Mouse (Mus musculus): ENCODE measurements around the gene Ttll1.
"Not testable (repeated sequence)": the region's sequence is repeated elsewhere in the genome, so short reads cannot be mapped to it uniquely, and the experiment has no call there.

Gene Ttll1

GRCm38 (mm10) chr15:83483482-83483881 lies 27.2 kb downstream of the Ttll1 start:
- DNase-seq (ENCODE audit: low spot score in 2 of 2) = no peak

GRCm38 (mm10) chr15:83482645-83483224 lies 28.0 kb downstream of the Ttll1 start:
- DNase-seq (ENCODE audit: low spot score in 2 of 2) = no peak

- DNase-seq (ENCODE audit: low spot score in 2 of 2) = no peak
These were observed 29.4 kb downstream of the Ttll1 start for GRCm38 (mm10) chr15:83481236-83481780.

GRCm38 (mm10) chr15:83479818-83480217 lies 30.9 kb downstream of the Ttll1 start:
- no peak for DNase-seq (ENCODE audit: low spot score in 2 of 2)

- no peak for DNase-seq (ENCODE audit: low spot score in 2 of 2)
These were observed 32.6 kb downstream of the Ttll1 start for GRCm38 (mm10) chr15:83478096-83478495.

- no peak for DNase-seq (ENCODE audit: low spot score in 2 of 2)
These were observed 34.0 kb downstream of the Ttll1 start for GRCm38 (mm10) chr15:83476593-83477273.

- no peak for DNase-seq (ENCODE audit: low spot score in 2 of 2)
These were observed 36.2 kb downstream of the Ttll1 start for GRCm38 (mm10) chr15:83474466-83474836.

- no peak for DNase-seq (ENCODE audit: low spot score in 2 of 2)
These were observed 36.7 kb downstream of the Ttll1 start for GRCm38 (mm10) chr15:83473832-83474465.

- DNase-seq (ENCODE audit: low spot score in 2 of 2) = no peak
These were observed 37.4 kb downstream of the Ttll1 start for GRCm38 (mm10) chr15:83473251-83473650.

GRCm38 (mm10) chr15:83471476-83471875 lies 39.2 kb downstream of the Ttll1 start:
- peak in 1 of 2 experiments; percentile 56 for DNase-seq (ENCODE audit: low spot score in 2 of 2)

GRCm38 (mm10) chr15:83470443-83470842 lies 40.2 kb downstream of the Ttll1 start:
- DNase-seq (ENCODE audit: low spot score in 2 of 2) = no peak

GRCm38 (mm10) chr15:83469279-83469821 lies 41.3 kb downstream of the Ttll1 start:
- no peak for DNase-seq (ENCODE audit: low spot score in 2 of 2)

- DNase-seq (ENCODE audit: low spot score in 2 of 2) = no peak
These were observed 43.3 kb downstream of the Ttll1 start for GRCm38 (mm10) chr15:83467232-83467966.

- no peak for DNase-seq (ENCODE audit: low spot score in 2 of 2)
These were observed 44.4 kb downstream of the Ttll1 start for GRCm38 (mm10) chr15:83466331-83466730.

- DNase-seq (ENCODE audit: low spot score in 2 of 2) = no peak
These were observed 45.6 kb downstream of the Ttll1 start for GRCm38 (mm10) chr15:83464905-83465650.

GRCm38 (mm10) chr15:83464083-83464904 lies 46.4 kb downstream of the Ttll1 start, which contains the start of gene Pacsin2:
Pacsin2 (minus strand) TSS chr15:83464606.
- DNase-seq (ENCODE audit: low spot score in 2 of 2) = peak; percentile 97

- DNase-seq (ENCODE audit: low spot score in 2 of 2) = no peak
These were observed 47.2 kb downstream of the Ttll1 start for GRCm38 (mm10) chr15:83463369-83464082.

- DNase-seq (ENCODE audit: low spot score in 2 of 2) = not testable (repeated sequence)
These were observed 48.3 kb downstream of the Ttll1 start for GRCm38 (mm10) chr15:83462349-83462748.

GRCm38 (mm10) chr15:83460891-83461290 lies 49.8 kb downstream of the Ttll1 start:
- DNase-seq (ENCODE audit: low spot score in 2 of 2) = no peak
